Mouse (Mus musculus) myocyte (in vitro differentiated cells): ENCODE results near the gene Ctu2. TPM values are rescaled to one million over a fixed set of nuclear protein-coding genes. Genes with fewer than 3 reads are reported as not detected.

Source experiments
- H3K27me3 ChIP-seq: one replicate; pipeline ENCODE4 v1.6.1; 2011; ENCODE audit not compliant: control insufficient read depth, insufficient read depth, insufficient read length
- H3K36me3 ChIP-seq: one replicate; pipeline ENCODE4 v1.6.1; 2011; ENCODE audit not compliant: control insufficient read depth, insufficient read depth
- H3K4me2 ChIP-seq: one replicate; pipeline ENCODE4 v1.6.1; 2011; ENCODE audit warnings: low read depth, control low read depth
- H3K4me3 ChIP-seq: one replicate; pipeline ENCODE4 v1.5.1; 2011; ENCODE audit warnings: mild to moderate bottlenecking, control low read depth, moderate library complexity
- H3K79me2 ChIP-seq: one replicate; pipeline ENCODE4 v1.6.1; 2011; ENCODE audit not compliant: control insufficient read depth, insufficient read depth
- H3ac ChIP-seq: one replicate; pipeline ENCODE4 v1.6.1; 2011; ENCODE audit not compliant: control insufficient read depth, insufficient read length
- CEBPB ChIP-seq: IDR thresholded peaks from 2 replicates; pipeline ENCODE4 v1.6.1; 2011; ENCODE audit warnings: mild to moderate bottlenecking, moderate library complexity; ENCODE audit not compliant: poor library complexity, insufficient read depth, severe bottlenecking
- E2F4 ChIP-seq: IDR thresholded peaks from one replicate; pipeline ENCODE4 v1.6.1; 2011; ENCODE audit warnings: mild to moderate bottlenecking, control low read depth, moderate library complexity; ENCODE audit not compliant: insufficient read depth
- MAX ChIP-seq: IDR thresholded peaks from one replicate; pipeline ENCODE4 v1.6.1; 2011; ENCODE audit warnings: low read depth, mild to moderate bottlenecking, control low read depth
- MYOD1 ChIP-seq, 3 experiments: IDR thresholded peaks; one replicate each; pipeline ENCODE4 v1.6.1; 2011; ENCODE audit warnings: control low read depth in 2 of 3, low read depth in 2 of 3, mild to moderate bottlenecking in 2 of 3, moderate library complexity in 1 of 3; ENCODE audit not compliant: insufficient read length in 2 of 3, control insufficient read depth in 1 of 3
- MYOG ChIP-seq, 3 experiments: IDR thresholded peaks; one replicate each; pipeline ENCODE4 v1.6.1; 2011; ENCODE audit warnings: control low read depth in 2 of 3, low read depth in 2 of 3, mild to moderate bottlenecking in 2 of 3; ENCODE audit not compliant: insufficient read length in 2 of 3, control insufficient read depth in 1 of 3, insufficient read depth in 1 of 3
- POLR2A ChIP-seq: IDR thresholded peaks from one replicate; pipeline ENCODE4 v1.6.1; 2011; ENCODE audit warnings: low read depth, mild to moderate bottlenecking, control low read depth, moderate library complexity; ENCODE audit not compliant: insufficient read length
- POLR2AphosphoS2 ChIP-seq: IDR thresholded peaks from one replicate; pipeline ENCODE4 v1.6.1; 2011; ENCODE audit warnings: low read depth, control low read depth; ENCODE audit not compliant: insufficient read length
- REST ChIP-seq: IDR thresholded peaks from one replicate; pipeline ENCODE4 v1.6.1; 2011; ENCODE audit warnings: mild to moderate bottlenecking, control low read depth, moderate library complexity; ENCODE audit not compliant: insufficient read depth, insufficient read length
- SRF ChIP-seq: IDR thresholded peaks from one replicate; pipeline ENCODE4 v1.6.1; 2011; ENCODE audit warnings: low read depth; ENCODE audit not compliant: control insufficient read depth, insufficient read length
- TCF12 ChIP-seq: IDR thresholded peaks from one replicate; pipeline ENCODE4 v1.6.1; 2011; ENCODE audit warnings: mild to moderate bottlenecking, control low read depth; ENCODE audit not compliant: poor library complexity, insufficient read depth, severe bottlenecking
- TCF3 ChIP-seq: IDR thresholded peaks from one replicate; pipeline ENCODE4 v1.6.1; 2011; ENCODE audit warnings: low read depth, control low read depth; ENCODE audit not compliant: insufficient read length
- USF1 ChIP-seq: IDR thresholded peaks from one replicate; pipeline ENCODE4 v1.6.1; 2011; ENCODE audit warnings: low read depth, mild to moderate bottlenecking, control low read depth, moderate library complexity
- polyA plus RNA-seq: library from polyadenylated mRNA; unstranded; fragments of >200 nt; fragmentation: generic; extraction: Trizol; gene quantifications from one replicate; pipeline ENCODE4 v1.2.1, GENCODE M21; 2012; ENCODE audit warnings: missing spikeins

The Ctu2 gene
- polyA plus RNA-seq, 1 experiment = 31.5 TPM

DNA sequence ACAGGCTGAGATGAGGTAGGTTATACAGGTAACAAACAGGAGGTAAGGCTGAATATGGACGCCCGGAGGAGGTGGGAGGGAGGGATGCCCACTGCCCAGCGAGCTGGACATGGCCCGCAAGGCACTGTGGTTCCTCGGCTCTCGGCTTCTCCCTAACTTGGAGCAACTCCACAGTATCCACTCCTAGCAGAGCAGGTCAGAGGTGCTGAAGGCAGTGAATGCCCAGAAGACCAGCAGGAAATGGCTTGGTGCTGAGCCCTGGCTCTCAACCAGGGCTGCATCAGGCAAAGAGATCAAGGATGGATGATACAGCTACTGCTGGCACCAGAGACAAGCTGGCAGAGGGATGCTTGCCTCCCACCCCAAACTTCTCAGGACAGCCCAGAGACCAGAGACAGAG, 48.6 kb downstream of the Ctu2 start:
- peaks cover 84% of the 10 kb centered on the region for H3K79me2 ChIP-seq
- peak overlapping the region; percentile 53 for H3K4me2 ChIP-seq
- H3K27me3 ChIP-seq = no peaks in the 10 kb centered on the region
- no peak overlapping the region for H3K4me3 ChIP-seq
- no peak for TF ChIP-seq CEBPB
- TF ChIP-seq REST = no peak
- TF ChIP-seq POLR2AphosphoS2 = no peak
- no peak for TF ChIP-seq MAX
- no peak for TF ChIP-seq TCF3
- TF ChIP-seq SRF = no peak
- TF ChIP-seq E2F4 = no peak
- no peak for TF ChIP-seq POLR2A
- no peak for TF ChIP-seq MYOG (IDR thresholded peaks at IDR 0.05; ENCODE audit: control insufficient read depth in 1 of 3, insufficient read depth in 1 of 3, insufficient read length in 2 of 3, low read depth in 2 of 3)
- no peak overlapping the region for H3ac ChIP-seq
- no peaks in the 10 kb centered on the region for H3K36me3 ChIP-seq

DNA sequence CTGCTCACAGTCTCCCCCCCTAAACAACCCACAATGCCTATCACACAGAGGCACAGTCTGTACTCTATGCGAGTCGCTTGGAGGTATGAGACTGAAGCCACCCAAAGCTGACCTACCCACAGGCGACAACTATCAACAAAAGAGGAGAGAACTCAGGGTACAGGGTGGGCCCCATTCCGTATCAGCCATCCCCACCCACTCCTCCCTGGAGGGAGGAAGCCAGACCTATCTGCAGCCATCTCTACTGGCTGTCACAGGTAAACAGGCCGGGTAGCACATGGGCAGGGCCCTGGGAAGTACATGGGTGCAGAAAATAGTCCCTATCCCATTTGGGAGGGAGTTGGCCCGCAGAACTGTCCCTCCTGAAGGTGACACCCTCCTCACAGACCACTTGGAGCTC, 49.1 kb downstream of the Ctu2 start:
- H3K79me2 ChIP-seq = peaks cover 84% of the 10 kb centered on the region
- TF ChIP-seq E2F4 = no peak
- TF ChIP-seq MYOD1 (IDR thresholded peaks at IDR 0.05; ENCODE audit: control insufficient read depth in 1 of 3, insufficient read length in 2 of 3, low read depth in 2 of 3) = no peak
- TF ChIP-seq TCF12 = no peak
- no peak for TF ChIP-seq MYOG (IDR thresholded peaks at IDR 0.05; ENCODE audit: control insufficient read depth in 1 of 3, insufficient read depth in 1 of 3, insufficient read length in 2 of 3, low read depth in 2 of 3)
- TF ChIP-seq USF1 = no peak
- TF ChIP-seq REST = no peak
- no peak for TF ChIP-seq POLR2AphosphoS2
- TF ChIP-seq MAX = no peak
- no peak for TF ChIP-seq CEBPB
- TF ChIP-seq SRF = no peak
- no peak for TF ChIP-seq TCF3
- no peak for TF ChIP-seq POLR2A
- H3ac ChIP-seq = no peak overlapping the region
- no peaks in the 10 kb centered on the region for H3K27me3 ChIP-seq
- H3K36me3 ChIP-seq = no peaks in the 10 kb centered on the region
- no peak overlapping the region for H3K4me3 ChIP-seq
- peak overlapping the region; percentile 53 for H3K4me2 ChIP-seq

- H3K27me3 ChIP-seq = no peaks in the 10 kb centered on the region
- H3ac ChIP-seq = no peak overlapping the region
- no peak overlapping the region for H3K4me3 ChIP-seq
- TF ChIP-seq MYOD1 (IDR thresholded peaks at IDR 0.05; ENCODE audit: control insufficient read depth in 1 of 3, insufficient read length in 2 of 3, low read depth in 2 of 3) (no peak), E2F4 (no peak), SRF (no peak)
- H3K36me3 ChIP-seq = no peaks in the 10 kb centered on the region
- H3K79me2 ChIP-seq = peaks cover 85% of the 10 kb centered on the region
- H3K4me2 ChIP-seq = no peak overlapping the region
These were observed 50.1 kb downstream of the Ctu2 start for GRCm38 (mm10) chr8:122526084-122526483.

GRCm38 (mm10) chr8:122526526-122527170, 50.7 kb downstream of the Ctu2 start:
- Histone ChIP-seq H3K79me2 (peaks cover 88% of the 10 kb centered on the region), H3ac (no peak overlapping the region), H3K4me3 (no peak overlapping the region), H3K4me2 (no peak overlapping the region), H3K36me3 (no peaks in the 10 kb centered on the region), H3K27me3 (no peaks in the 10 kb centered on the region)
- no peak for TF ChIP-seq CEBPB
- no peak for TF ChIP-seq TCF12
- TF ChIP-seq TCF3 = no peak
- TF ChIP-seq SRF = no peak
- TF ChIP-seq POLR2AphosphoS2 = no peak
- TF ChIP-seq REST = no peak
- no peak for TF ChIP-seq USF1
- no peak for TF ChIP-seq MYOD1 (IDR thresholded peaks at IDR 0.05; ENCODE audit: control insufficient read depth in 1 of 3, insufficient read length in 2 of 3, low read depth in 2 of 3)
- TF ChIP-seq MYOG (IDR thresholded peaks at IDR 0.05; ENCODE audit: control insufficient read depth in 1 of 3, insufficient read depth in 1 of 3, insufficient read length in 2 of 3, low read depth in 2 of 3) = no peak
- no peak for TF ChIP-seq MAX
- no peak for TF ChIP-seq POLR2A

GRCm38 (mm10) chr8:122527937-122528336, 52.0 kb downstream of the Ctu2 start:
- Histone ChIP-seq H3K4me3 (no peak overlapping the region), H3K27me3 (no peaks in the 10 kb centered on the region), H3ac (no peak overlapping the region), H3K79me2 (peaks cover 91% of the 10 kb centered on the region), H3K36me3 (no peaks in the 10 kb centered on the region), H3K4me2 (no peak overlapping the region)
- TF ChIP-seq SRF (no peak), TCF12 (no peak)
